Mouse (Mus musculus) bone marrow macrophage, adult 2 months (primary cell): ENCODE measurements around the gene Cd3e.

ENCODE experiments used
- CTCF ChIP-seq: IDR thresholded peaks from 2 replicates; pipeline ENCODE4 v1.5.1; 2012; ENCODE audit warnings: low read depth, mild to moderate bottlenecking, low read length, moderate library complexity
- POLR2A ChIP-seq: IDR thresholded peaks from 2 replicates; pipeline ENCODE4 v1.6.1; 2012; ENCODE audit warnings: mild to moderate bottlenecking, low read depth, low read length, borderline replicate concordance

- no peak for TF ChIP-seq POLR2A
- no peak for TF ChIP-seq CTCF
These were observed 25.1 kb upstream of the Cd3e start for GRCm38 (mm10) chr9:45034526-45034925.
